Mouse (Mus musculus) stomach, embryonic 16.5 days (tissue): ENCODE measurements around the gene H2al1e. TPM values are rescaled to one million over a fixed set of nuclear protein-coding genes. Genes with fewer than 3 reads are reported as not detected.
"Not testable (repeated sequence)": the region's sequence is repeated elsewhere in the genome, so short reads cannot be mapped to it uniquely, and the experiment has no call there.

Experiments
- ATAC-seq: fragments of 200-750 bp; cut with Nextera tagmentation; 2 replicates; pipeline ENCODE4 v1.8.0; 2017; ENCODE audit warnings: moderate number of reproducible peaks, moderate TSS enrichment; ENCODE audit not compliant: insufficient read depth, low FRiP score
- H3K27ac ChIP-seq: fragments of 300-500 bp; sonication (generic); 2 replicates; pipeline ENCODE4 v1.5.1; 2014; ENCODE audit warnings: low read length
- H3K27me3 ChIP-seq: fragments of 300-500 bp; sonication (generic); 2 replicates; pipeline ENCODE4 v1.6.1; 2014; ENCODE audit warnings: low read length, control low read depth, mixed read lengths; ENCODE audit not compliant: control insufficient read depth, insufficient read depth
- H3K36me3 ChIP-seq: fragments of 300-500 bp; sonication (generic); 2 replicates; pipeline ENCODE4 v1.6.1; 2014; ENCODE audit warnings: low read length; ENCODE audit not compliant: control insufficient read depth, insufficient read depth
- H3K4me1 ChIP-seq: fragments of 300-500 bp; sonication (generic); 2 replicates; pipeline ENCODE4 v1.6.1; 2014; ENCODE audit warnings: low read length, control low read depth, mixed read lengths; ENCODE audit not compliant: control insufficient read depth, insufficient read depth
- H3K4me2 ChIP-seq: fragments of 300-500 bp; sonication (generic); 2 replicates; pipeline ENCODE4 v1.6.1; 2014; ENCODE audit warnings: low read depth, low read length, mixed read lengths
- H3K4me3 ChIP-seq: fragments of 300-500 bp; sonication (generic); replicated peaks from 2 replicates; pipeline ENCODE4 v1.5.1; 2014; ENCODE audit warnings: mild to moderate bottlenecking, low read length
- H3K9ac ChIP-seq: fragments of 300-500 bp; sonication (generic); 2 replicates; pipeline ENCODE4 v1.6.1; 2014; ENCODE audit warnings: low read length
- H3K9me3 ChIP-seq: fragments of 300-500 bp; sonication (generic); replicated peaks from 2 replicates; pipeline ENCODE4 v1.6.1; 2016; ENCODE audit warnings: low read length, control low read depth; ENCODE audit not compliant: control insufficient read depth
- WGBS: fragments of 180-500 bp; shearing (Covaris S2); extraction: QIAGEN DNeasy Blood & Tissue Kit; methylation state at CpG from one replicate; pipeline ENCODE4 v1.1.7; 2014; 5-methylcytosine and 5-hydroxymethylcytosine counted together
- polyA plus RNA-seq: library from polyadenylated mRNA; unstranded; fragments of >200 nt; fragmentation: Nextera tagmentation; extraction: Ambion mirVana; gene quantifications from 2 replicates; pipeline ENCODE4 v1.2.1, GENCODE M21; 2015

Gene H2al1e
- polyA plus RNA-seq, 1 experiment from 2014 or later = not detected

GRCm38 (mm10) chrX:11298957-11299356 is 12.8 kb upstream of the H2al1e start, which contains the start of gene H2al1a:
Gene H2al1a, plus strand, starts transcription at chrX:11299257.
- not testable (repeated sequence) for H3K27ac ChIP-seq, ATAC-seq, H3K36me3 ChIP-seq, H3K4me3 ChIP-seq, H3K4me2 ChIP-seq, H3K4me1 ChIP-seq, H3K9ac ChIP-seq, H3K9me3 ChIP-seq, H3K27me3 ChIP-seq
- WGBS = no CpG with 5 or more reads among the region's 3 CpGs

DNA sequence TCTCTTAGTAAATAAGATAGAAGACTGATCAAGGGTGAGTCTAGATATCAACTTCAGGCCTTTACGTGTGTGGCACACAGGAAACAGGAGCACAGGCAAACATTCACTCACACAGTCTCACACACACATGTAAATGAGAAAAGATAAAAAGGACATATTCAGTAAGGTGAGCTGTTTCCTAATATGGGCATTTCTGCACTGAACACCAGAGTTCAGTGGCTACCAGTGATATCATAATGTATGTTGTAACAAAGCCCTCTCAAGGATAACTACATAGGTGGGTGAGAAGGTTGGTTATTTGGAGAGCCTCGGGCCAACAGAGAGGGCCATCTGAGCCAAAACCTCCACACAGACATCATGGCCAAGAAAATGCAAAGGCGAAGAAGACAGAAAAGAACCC is 9.6 kb upstream of the H2al1e start, which contains the start of gene H2al1b:
TSS of gene H2al1b (plus strand) at position 301 of the 400 bp plus-strand sequence.
- H3K36me3 ChIP-seq, H3K9me3 ChIP-seq, H3K4me1 ChIP-seq, H3K4me2 ChIP-seq, H3K9ac ChIP-seq, H3K27me3 ChIP-seq, ATAC-seq, H3K4me3 ChIP-seq, H3K27ac ChIP-seq: not testable (repeated sequence)
- 81% methylated on average over 1 of the region's 3 CpGs for WGBS

DNA sequence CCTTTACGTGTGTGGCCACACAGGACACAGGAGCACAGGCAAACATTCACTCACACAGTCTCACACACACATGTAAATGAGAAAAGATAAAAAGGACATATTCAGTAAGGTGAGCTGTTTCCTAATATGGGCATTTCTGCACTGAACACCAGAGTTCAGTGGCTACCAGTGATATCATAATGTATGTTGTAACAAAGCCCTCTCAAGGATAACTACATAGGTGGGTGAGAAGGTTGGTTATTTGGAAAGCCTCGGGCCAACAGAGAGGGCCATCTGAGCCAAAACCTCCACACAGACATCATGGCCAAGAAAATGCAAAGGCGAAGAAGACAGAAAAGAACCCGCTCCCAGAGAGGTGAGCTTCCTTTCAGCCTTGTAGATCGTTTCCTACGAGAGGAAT is 6.4 kb upstream of the H2al1e start, which contains the start of gene H2al1c:
TSS of gene H2al1c (plus strand) at position 301 of the 400 bp plus-strand sequence.
- not testable (repeated sequence) for H3K27ac ChIP-seq, H3K9ac ChIP-seq, H3K27me3 ChIP-seq, H3K4me2 ChIP-seq, H3K4me3 ChIP-seq, H3K9me3 ChIP-seq, H3K4me1 ChIP-seq, ATAC-seq, H3K36me3 ChIP-seq
- WGBS = 82% methylated on average over 1 of the region's 6 CpGs

GRCm38 (mm10) chrX:11308524-11308923 is 3.2 kb upstream of the H2al1e start, which contains the start of gene H2al1d:
Gene H2al1d, plus strand, starts transcription at chrX:11308824.
- not testable (repeated sequence) for ATAC-seq, H3K4me3 ChIP-seq, H3K9me3 ChIP-seq, H3K4me2 ChIP-seq, H3K9ac ChIP-seq, H3K36me3 ChIP-seq, H3K4me1 ChIP-seq, H3K27me3 ChIP-seq, H3K27ac ChIP-seq
- no CpG with 5 or more reads among the region's 6 CpGs for WGBS

GRCm38 (mm10) chrX:11314858-11315257 is 3.1 kb downstream of the H2al1e start, which contains the start of gene H2al1f:
Gene H2al1f, plus strand, starts transcription at chrX:11315158.
- not testable (repeated sequence) for H3K9ac ChIP-seq, H3K27me3 ChIP-seq, H3K36me3 ChIP-seq, ATAC-seq, H3K4me3 ChIP-seq, H3K4me1 ChIP-seq, H3K27ac ChIP-seq, H3K4me2 ChIP-seq, H3K9me3 ChIP-seq
- no CpG with 5 or more reads among the region's 6 CpGs for WGBS

DNA sequence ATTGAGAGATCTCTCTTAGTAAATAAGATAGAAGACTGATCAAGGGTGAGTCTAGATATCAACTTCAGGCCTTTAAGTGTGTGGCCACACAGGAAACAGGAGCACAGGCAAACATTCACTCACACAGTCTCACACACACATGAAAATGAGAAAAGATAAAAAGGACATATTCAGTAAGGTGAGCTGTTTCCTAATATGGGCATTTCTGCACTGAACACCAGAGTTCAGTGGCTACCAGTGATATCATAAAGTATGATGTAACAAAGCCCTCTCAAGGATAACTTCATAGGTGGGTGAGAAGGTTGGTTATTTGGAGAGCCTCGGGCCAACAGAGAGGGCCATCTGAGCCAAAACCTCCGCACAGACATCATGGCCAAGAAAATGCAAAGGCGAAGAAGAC is 6.2 kb downstream of the H2al1e start, which contains the start of gene H2al1g:
TSS of gene H2al1g (plus strand) at position 301 of the 400 bp plus-strand sequence.
- H3K9ac ChIP-seq, H3K4me1 ChIP-seq, H3K9me3 ChIP-seq, H3K36me3 ChIP-seq, H3K4me2 ChIP-seq, ATAC-seq, H3K27me3 ChIP-seq, H3K27ac ChIP-seq, H3K4me3 ChIP-seq: not testable (repeated sequence)
- no CpG with 5 or more reads among the region's 3 CpGs for WGBS

- no CpG with 5 or more reads among the region's 6 CpGs for WGBS
- not testable (repeated sequence) for H3K4me3 ChIP-seq, H3K27ac ChIP-seq, H3K4me2 ChIP-seq, H3K4me1 ChIP-seq, H3K9ac ChIP-seq, H3K36me3 ChIP-seq, H3K9me3 ChIP-seq, H3K27me3 ChIP-seq, ATAC-seq
Observed at GRCm38 (mm10) chrX:11321192-11321591, 9.5 kb downstream of the H2al1e start, which contains the start of gene H2al1h. Gene H2al1h, plus strand, starts transcription at chrX:11321492.

GRCm38 (mm10) chrX:11324359-11324758 is 12.6 kb downstream of the H2al1e start, which contains the start of gene H2al1i:
Gene H2al1i, plus strand, starts transcription at chrX:11324659.
- H3K4me1 ChIP-seq, H3K27me3 ChIP-seq, H3K27ac ChIP-seq, H3K9ac ChIP-seq, H3K4me2 ChIP-seq, H3K9me3 ChIP-seq, H3K4me3 ChIP-seq, H3K36me3 ChIP-seq, ATAC-seq: not testable (repeated sequence)
- WGBS = 88% methylated on average over 2 of the region's 5 CpGs

- H3K27ac ChIP-seq, H3K4me1 ChIP-seq, H3K36me3 ChIP-seq, H3K9ac ChIP-seq, H3K9me3 ChIP-seq, H3K27me3 ChIP-seq, ATAC-seq, H3K4me2 ChIP-seq, H3K4me3 ChIP-seq: not testable (repeated sequence)
- WGBS = 89% methylated on average over 2 of the region's 2 CpGs
Observed at GRCm38 (mm10) chrX:11327522-11327921, 15.8 kb downstream of the H2al1e start, which contains the start of gene H2al1j. Gene H2al1j, plus strand, starts transcription at chrX:11327822.
